Mouse (Mus musculus): ENCODE results near the gene Kif3b.

DNA sequence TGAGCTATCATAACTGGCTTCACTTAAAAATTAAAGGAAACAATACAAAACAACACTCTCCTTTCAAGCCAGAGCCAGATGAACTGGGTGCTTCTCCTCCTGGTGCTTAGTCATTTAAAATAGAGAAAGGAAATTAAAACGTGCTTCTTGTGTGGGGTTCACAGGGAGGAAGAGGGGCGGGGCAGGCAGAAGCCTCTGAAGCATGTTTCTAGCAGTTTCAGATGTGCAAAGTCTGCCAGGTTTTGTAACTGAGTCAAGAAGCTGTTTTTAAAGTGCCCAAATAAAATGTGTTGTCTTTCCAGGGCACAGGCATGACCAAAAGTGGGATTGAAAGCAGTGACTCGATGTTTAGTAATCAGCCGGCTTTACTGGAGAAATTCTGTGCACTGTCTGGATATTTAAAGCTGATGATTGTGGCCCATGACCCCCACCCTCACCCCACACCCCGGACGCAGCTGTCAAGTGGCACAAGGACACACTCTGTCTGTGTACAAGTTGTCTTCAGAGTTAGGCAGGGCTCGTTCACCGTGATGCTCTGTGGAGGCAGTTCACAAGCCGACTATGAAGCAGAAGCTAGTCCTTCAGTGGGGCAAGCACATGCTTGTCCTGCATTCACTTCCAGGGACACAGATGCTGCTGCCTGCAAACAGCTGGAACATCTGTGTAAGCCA lies 34.6 kb downstream of the Kif3b start:
- TF ChIP-seq CTCF (IDR thresholded peaks at IDR 0.05; ENCODE audit: low read depth) (no peak), EP300 (IDR thresholded peaks at IDR 0.05; ENCODE audit: low read depth) (no peak)
